Mouse (Mus musculus): ENCODE results near the gene Enox1.
"Not testable (repeated sequence)": the region's sequence is repeated elsewhere in the genome, so short reads cannot be mapped to it uniquely, and the experiment has no call there.

Enox1 gene

GRCm38 (mm10) chr14:77529201-77529600 lies 372.6 kb downstream of the Enox1 start:
- POLR2A ChIA-PET: interaction anchor here in 2 of 4 experiments (0.6 to 3.0 kb wide), 2 partner anchors 9 to 1051 kb away, joined by 4 to 13 read pairs; no protein-coding TSS in a partner anchor
- CTCF ChIA-PET: no interaction called here

- ChIA-PET POLR2A (interaction anchor here in 2 of 4 experiments (0.6 to 3.0 kb wide), 2 partner anchors 9 to 1051 kb away, joined by 4 to 13 read pairs; no protein-coding TSS in a partner anchor), CTCF (no interaction called here)
Observed at GRCm38 (mm10) chr14:77529621-77530020, 373.1 kb downstream of the Enox1 start.

- ChIA-PET CTCF (no interaction called here), POLR2A (no interaction called here)
Observed at GRCm38 (mm10) chr14:77533638-77534037, 377.1 kb downstream of the Enox1 start.

GRCm38 (mm10) chr14:77534120-77534519 lies 377.6 kb downstream of the Enox1 start:
- ChIA-PET CTCF (interaction anchor here in 1 of 4 experiments (0.7 kb wide), 1 partner anchor 174 kb away, joined by 3 read pairs; no protein-coding TSS in a partner anchor), POLR2A (no interaction called here)

- POLR2A ChIA-PET: interaction anchor here in 1 of 4 experiments (1.0 kb wide), 1 partner anchor 17 kb away, joined by 3 read pairs; no protein-coding TSS in a partner anchor
Observed at GRCm38 (mm10) chr14:77536592-77536991, 380.0 kb downstream of the Enox1 start.

GRCm38 (mm10) chr14:77539563-77539962 lies 383.0 kb downstream of the Enox1 start:
- CTCF ChIA-PET: not testable (repeated sequence)
- POLR2A ChIA-PET: interaction anchor here in 1 of 4 experiments (1.0 kb wide), 1 partner anchor 19 kb away, joined by 4 read pairs; no protein-coding TSS in a partner anchor

More at GRCm38 (mm10) chr14:77536592-77536991, 380.0 kb downstream of the Enox1 start:
- CTCF ChIA-PET: interaction anchor here in 1 of 4 experiments (0.6 kb wide), 1 partner anchor 47 kb away, joined by 3 read pairs; no protein-coding TSS in a partner anchor

GRCm38 (mm10) chr14:77541925-77542324 lies 385.4 kb downstream of the Enox1 start:
- ChIA-PET POLR2A (interaction anchor here in 1 of 4 experiments (0.6 kb wide), 1 partner anchor 85 kb away, joined by 5 read pairs; no protein-coding TSS in a partner anchor), CTCF (interaction anchor here in 2 of 4 experiments (0.6 to 1.0 kb wide), 5 partner anchors 11 to 380 kb away, joined by 3 read pairs; no protein-coding TSS in a partner anchor)

GRCm38 (mm10) chr14:77546531-77547274 lies 390.1 kb downstream of the Enox1 start:
- POLR2A ChIA-PET: no interaction called here
- CTCF ChIA-PET: no interaction called here

GRCm38 (mm10) chr14:77547351-77547750 lies 390.8 kb downstream of the Enox1 start:
- ChIA-PET CTCF (no interaction called here), POLR2A (no interaction called here)

- CTCF ChIA-PET: no interaction called here
- POLR2A ChIA-PET: no interaction called here
Observed at GRCm38 (mm10) chr14:77548963-77549362, 392.4 kb downstream of the Enox1 start.

GRCm38 (mm10) chr14:77557446-77558070 lies 401.0 kb downstream of the Enox1 start:
- ChIA-PET CTCF (no interaction called here), POLR2A (interaction anchor here in 2 of 4 experiments (0.5 to 0.7 kb wide), 2 partner anchors 17 to 52 kb away, joined by 3 to 6 read pairs; no protein-coding TSS in a partner anchor)

- ChIA-PET CTCF (no interaction called here), POLR2A (no interaction called here)
Observed at GRCm38 (mm10) chr14:77558910-77559309, 402.3 kb downstream of the Enox1 start.

- ChIA-PET CTCF (no interaction called here), POLR2A (no interaction called here)
Observed at GRCm38 (mm10) chr14:77559792-77560191, 403.2 kb downstream of the Enox1 start.

GRCm38 (mm10) chr14:77561808-77562583 lies 405.4 kb downstream of the Enox1 start:
- POLR2A ChIA-PET: no interaction called here
- CTCF ChIA-PET: no interaction called here

GRCm38 (mm10) chr14:77563922-77564321 lies 407.4 kb downstream of the Enox1 start:
- ChIA-PET CTCF (interaction anchor here in 2 of 4 experiments (0.6 kb wide), 2 partner anchors 12 to 16 kb away, joined by 3 to 7 read pairs; no protein-coding TSS in a partner anchor), POLR2A (no interaction called here)

- CTCF ChIA-PET: interaction anchor here in 1 of 4 experiments (0.6 kb wide), 1 partner anchor 427 kb away, joined by 3 read pairs; no protein-coding TSS in a partner anchor
- POLR2A ChIA-PET: no interaction called here
Observed at GRCm38 (mm10) chr14:77567120-77567519, 410.6 kb downstream of the Enox1 start.

- ChIA-PET POLR2A (no interaction called here), CTCF (no interaction called here)
Observed at GRCm38 (mm10) chr14:77574436-77574835, 417.9 kb downstream of the Enox1 start.

GRCm38 (mm10) chr14:77576411-77576810 lies 419.8 kb downstream of the Enox1 start:
- POLR2A ChIA-PET: no interaction called here
- CTCF ChIA-PET: no interaction called here

- POLR2A ChIA-PET: no interaction called here
- CTCF ChIA-PET: no interaction called here
Observed at GRCm38 (mm10) chr14:77577481-77578251, 421.1 kb downstream of the Enox1 start.
